Mouse (Mus musculus): ENCODE data around the gene Scgb1b30. TPM values are rescaled to one million over a fixed set of nuclear protein-coding genes. Genes with fewer than 3 reads are reported as not detected.

Gene Scgb1b30
- total RNA-seq, 2 experiments from 2014 or later = not detected

Other genes starting within 250 kb of the Scgb1b30 start
- gene Scgb2b26, start 150.4 kb upstream of the Scgb1b30 start, total RNA-seq (2015; ENCODE audit: low replicate concordance) = not detected in 2 replicates
- gene Scgb2b26, start 150.4 kb upstream of the Scgb1b30 start, total RNA-seq (2017; ENCODE audit: low replicate concordance) = not detected in 2 replicates
- 1.5 TPM in 1 of 2 replicates, not detected in the other for gene Scgb2b27, start 81.5 kb upstream of the Scgb1b30 start, total RNA-seq (2015; ENCODE audit: low replicate concordance)
- gene Scgb2b27, start 81.5 kb upstream of the Scgb1b30 start, total RNA-seq (2017; ENCODE audit: low replicate concordance) = not detected in 2 replicates
- not detected in 2 replicates for gene Scgb1b27, start 73.9 kb upstream of the Scgb1b30 start, total RNA-seq (2015; ENCODE audit: low replicate concordance)
- gene Scgb1b27, start 73.9 kb upstream of the Scgb1b30 start, total RNA-seq (2017; ENCODE audit: low replicate concordance) = not detected in 2 replicates
- gene Wtip, start 37.8 kb downstream of the Scgb1b30 start, total RNA-seq (2015; ENCODE audit: low replicate concordance) = not detected in 2 replicates
- gene Wtip, start 37.8 kb downstream of the Scgb1b30 start, total RNA-seq (2017; ENCODE audit: low replicate concordance) = not detected in 2 replicates
- 35.2 and 65.0 TPM in 2 replicates for gene Uba2, start 74.2 kb downstream of the Scgb1b30 start, total RNA-seq (2015; ENCODE audit: low replicate concordance)
- gene Uba2, start 74.2 kb downstream of the Scgb1b30 start, total RNA-seq (2017; ENCODE audit: low replicate concordance) = 49.3 and 70.3 TPM in 2 replicates
- 9.0 and 11.5 TPM in 2 replicates for gene Pdcd2l, start 101.2 kb downstream of the Scgb1b30 start, total RNA-seq (2015; ENCODE audit: low replicate concordance)
- 1.7 and 5.0 TPM in 2 replicates for gene Pdcd2l, start 101.2 kb downstream of the Scgb1b30 start, total RNA-seq (2017; ENCODE audit: low replicate concordance)
- gene Gpi1, start 134.9 kb downstream of the Scgb1b30 start, total RNA-seq (2015; ENCODE audit: low replicate concordance) = 159 and 310 TPM in 2 replicates
- 142 and 199 TPM in 2 replicates for gene Gpi1, start 134.9 kb downstream of the Scgb1b30 start, total RNA-seq (2017; ENCODE audit: low replicate concordance)
- not detected in 2 replicates for gene Gm6096, start 155.6 kb downstream of the Scgb1b30 start, total RNA-seq (2015; ENCODE audit: low replicate concordance)
- 2.0 TPM in 1 of 2 replicates, not detected in the other for gene Gm6096, start 155.6 kb downstream of the Scgb1b30 start, total RNA-seq (2017; ENCODE audit: low replicate concordance)
- 148 and 159 TPM in 2 replicates for gene 4931406P16Rik, start 218.1 kb downstream of the Scgb1b30 start, total RNA-seq (2015; ENCODE audit: low replicate concordance)
- gene 4931406P16Rik, start 218.1 kb downstream of the Scgb1b30 start, total RNA-seq (2017; ENCODE audit: low replicate concordance) = 140 and 157 TPM in 2 replicates

Measured in erythroblast, adult 5-6 weeks (primary cell).